Mouse (Mus musculus): Measurements from ENCODE around the gene Actg2. TPM values are rescaled to one million over a fixed set of nuclear protein-coding genes. Genes with fewer than 3 reads are reported as not detected.

Gene Actg2
- total and polyA plus RNA-seq, 2 experiments from 2014 or later = 1.7 to 2.1 TPM

DNA sequence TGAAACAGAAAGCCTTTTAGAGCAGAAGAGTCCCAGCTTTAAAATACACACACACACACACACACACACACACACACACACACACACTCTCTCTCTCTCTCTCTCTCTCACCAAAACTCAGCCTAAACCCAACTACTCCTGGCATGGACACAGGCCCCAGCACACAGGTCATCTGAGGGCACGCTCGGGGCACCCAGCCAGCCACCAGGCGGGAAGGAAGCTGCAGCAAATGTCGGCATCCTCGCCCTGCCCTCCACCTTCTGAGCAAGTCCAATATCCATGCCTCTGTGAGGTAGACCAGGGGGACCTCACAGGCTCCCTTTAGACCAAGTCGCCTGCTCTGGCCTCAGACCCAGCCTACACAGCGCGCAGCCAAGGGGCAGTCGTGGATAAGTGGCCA is 62.8 kb downstream of the Actg2 start:
- TF ChIP-seq CTCF (IDR thresholded peaks at IDR 0.05; ENCODE audit: low read depth) = no peak
- ATAC-seq (no peak), DNase-seq (ENCODE audit: low spot score) (no peak)
- Histone ChIP-seq H3K4me1 (ENCODE audit: insufficient read depth, low read length) (no peaks in the 10 kb centered on the region), H3K27ac (no peak overlapping the region), H3K4me3 (ENCODE audit: low read length) (no peak overlapping the region), H3K4me2 (ENCODE audit: low read depth, low read length) (no peak overlapping the region), H3K9me3 (ENCODE audit: low read length) (no peaks in the 10 kb centered on the region), H3K9ac (replicated peaks; ENCODE audit: low read length) (no peak overlapping the region), H3K27me3 (ENCODE audit: insufficient read depth, low read length) (no peaks in the 10 kb centered on the region), H3K36me3 (ENCODE audit: insufficient read depth, low read length) (no peaks in the 10 kb centered on the region)
- 75% methylated on average over 9 of the region's 9 CpGs for WGBS

DNA sequence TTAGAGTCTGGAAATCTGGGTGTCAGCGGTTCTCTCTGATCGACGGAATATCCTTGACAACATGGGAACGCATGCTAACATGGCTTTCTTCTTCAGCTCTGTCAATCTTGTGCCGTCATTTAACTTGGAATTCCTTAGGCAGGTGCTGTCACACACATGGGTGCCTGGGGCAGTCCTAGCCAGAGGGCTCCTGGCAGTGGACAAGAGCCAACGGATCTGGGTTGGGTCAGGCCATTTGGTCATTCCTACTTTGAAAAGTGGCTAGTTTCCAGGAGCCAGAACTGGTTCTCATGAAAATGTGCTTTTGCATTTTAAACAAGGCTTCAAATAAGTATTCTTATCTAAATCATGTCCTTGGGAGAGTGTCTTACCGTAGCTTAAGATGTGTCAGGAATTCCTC is 64.3 kb downstream of the Actg2 start:
- H3K36me3 ChIP-seq (ENCODE audit: insufficient read depth, low read length) = no peaks in the 10 kb centered on the region
- H3K9me3 ChIP-seq (ENCODE audit: low read length) = no peaks in the 10 kb centered on the region
- no peak for DNase-seq (ENCODE audit: low spot score)
- no peaks in the 10 kb centered on the region for H3K27me3 ChIP-seq (ENCODE audit: insufficient read depth, low read length)
- no peak overlapping the region for H3K9ac ChIP-seq (replicated peaks; ENCODE audit: low read length)
- H3K4me2 ChIP-seq (ENCODE audit: low read depth, low read length) = no peak overlapping the region
- no peak overlapping the region for H3K4me3 ChIP-seq (ENCODE audit: low read length)
- H3K27ac ChIP-seq = no peak overlapping the region
- no peak for ATAC-seq
- 89% methylated on average over 7 of the region's 7 CpGs for WGBS
- H3K4me1 ChIP-seq (ENCODE audit: insufficient read depth, low read length) = no peaks in the 10 kb centered on the region
- no peak for TF ChIP-seq CTCF (IDR thresholded peaks at IDR 0.05; ENCODE audit: low read depth)

DNA sequence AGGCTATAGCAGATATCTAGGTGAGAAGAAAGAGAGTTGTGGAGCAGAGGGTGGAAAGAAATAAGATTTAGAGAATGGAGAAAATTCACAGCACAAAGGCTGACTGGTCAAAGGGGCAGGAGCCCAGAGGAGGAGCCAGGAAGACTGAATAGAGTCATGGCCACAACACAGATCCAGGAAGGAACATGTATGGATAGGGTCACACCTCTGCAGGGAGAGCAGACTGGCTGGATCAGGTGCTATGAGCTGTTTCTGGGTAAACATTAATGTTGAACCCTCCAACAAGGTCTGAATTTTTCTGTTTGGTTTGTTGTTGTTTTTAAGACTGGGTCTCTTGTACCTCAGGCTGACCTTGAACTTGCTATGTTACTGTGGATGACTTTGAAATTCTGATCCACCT is 72.1 kb downstream of the Actg2 start:
- no peak for DNase-seq (ENCODE audit: low spot score)
- Histone ChIP-seq H3K27me3 (ENCODE audit: insufficient read depth, low read length) (no peaks in the 10 kb centered on the region), H3K9ac (replicated peaks; ENCODE audit: low read length) (no peak overlapping the region), H3K9me3 (ENCODE audit: low read length) (no peaks in the 10 kb centered on the region), H3K4me3 (ENCODE audit: low read length) (no peak overlapping the region), H3K27ac (no peak overlapping the region), H3K36me3 (ENCODE audit: insufficient read depth, low read length) (no peaks in the 10 kb centered on the region), H3K4me2 (ENCODE audit: low read depth, low read length) (no peak overlapping the region), H3K4me1 (ENCODE audit: insufficient read depth, low read length) (no peaks in the 10 kb centered on the region)
- no peak for TF ChIP-seq CTCF (IDR thresholded peaks at IDR 0.05; ENCODE audit: low read depth)
- no peak for ATAC-seq

Other genes with a start within 250 kb of the Actg2 start
- 21.1 and 24.1 TPM in 2 replicates for gene Mthfd2, start 210.4 kb downstream of the Actg2 start, total RNA-seq (2014; rRNA removed)
- gene Mthfd2, start 210.4 kb downstream of the Actg2 start, polyA plus RNA-seq (2015; fragmentation: Nextera tagmentation; extraction: Ambion mirVana) = 24.2 and 26.7 TPM in 2 replicates
- gene Mob1a, start 210.2 kb downstream of the Actg2 start, total RNA-seq (2014; rRNA removed) = 31.7 and 32.8 TPM in 2 replicates
- 11.3 and 11.6 TPM in 2 replicates for gene Mob1a, start 210.2 kb downstream of the Actg2 start, polyA plus RNA-seq (2015; fragmentation: Nextera tagmentation; extraction: Ambion mirVana)
- gene Bola3, start 187.1 kb downstream of the Actg2 start, total RNA-seq (2014; rRNA removed) = 7.1 and 11.2 TPM in 2 replicates
- gene Bola3, start 187.1 kb downstream of the Actg2 start, polyA plus RNA-seq (2015; fragmentation: Nextera tagmentation; extraction: Ambion mirVana) = 71.0 and 85.4 TPM in 2 replicates
- gene Tet3, start 77.2 kb downstream of the Actg2 start, total RNA-seq (2014; rRNA removed) = 30.8 and 34.8 TPM in 2 replicates
- 38.0 and 41.9 TPM in 2 replicates for gene Tet3, start 77.2 kb downstream of the Actg2 start, polyA plus RNA-seq (2015; fragmentation: Nextera tagmentation; extraction: Ambion mirVana)
- gene Dguok, start 29.3 kb downstream of the Actg2 start, total RNA-seq (2014; rRNA removed) = 31.8 and 52.5 TPM in 2 replicates
- gene Dguok, start 29.3 kb downstream of the Actg2 start, polyA plus RNA-seq (2015; fragmentation: Nextera tagmentation; extraction: Ambion mirVana) = 51.1 and 52.0 TPM in 2 replicates
- 9.5 and 11.1 TPM in 2 replicates for gene Stambp, start 36.5 kb upstream of the Actg2 start, total RNA-seq (2014; rRNA removed)
- 58.2 and 60.4 TPM in 2 replicates for gene Stambp, start 36.5 kb upstream of the Actg2 start, polyA plus RNA-seq (2015; fragmentation: Nextera tagmentation; extraction: Ambion mirVana)
- 0.05 and 0.11 TPM in 2 replicates for gene Clec4f, start 119.9 kb upstream of the Actg2 start, total RNA-seq (2014; rRNA removed)
- 0.09 TPM in 1 of 2 replicates, not detected in the other for gene Clec4f, start 119.9 kb upstream of the Actg2 start, polyA plus RNA-seq (2015; fragmentation: Nextera tagmentation; extraction: Ambion mirVana)
- not detected in 2 replicates for gene Cd207, start 141.6 kb upstream of the Actg2 start, total RNA-seq (2014; rRNA removed)
- not detected in 2 replicates for gene Cd207, start 141.6 kb upstream of the Actg2 start, polyA plus RNA-seq (2015; fragmentation: Nextera tagmentation; extraction: Ambion mirVana)
- gene Vax2, start 175.0 kb upstream of the Actg2 start, total RNA-seq (2014; rRNA removed) = not detected in 2 replicates
- not detected in 2 replicates for gene Vax2, start 175.0 kb upstream of the Actg2 start, polyA plus RNA-seq (2015; fragmentation: Nextera tagmentation; extraction: Ambion mirVana)
- not detected in 2 replicates for gene Atp6v1b1, start 206.7 kb upstream of the Actg2 start, total RNA-seq (2014; rRNA removed)
- not detected in 2 replicates for gene Atp6v1b1, start 206.7 kb upstream of the Actg2 start, polyA plus RNA-seq (2015; fragmentation: Nextera tagmentation; extraction: Ambion mirVana)
- gene Ankrd53, start 226.4 kb upstream of the Actg2 start, total RNA-seq (2014; rRNA removed) = not detected in 2 replicates
- 0.10 TPM in 1 of 2 replicates, not detected in the other for gene Ankrd53, start 226.4 kb upstream of the Actg2 start, polyA plus RNA-seq (2015; fragmentation: Nextera tagmentation; extraction: Ambion mirVana)
- 44.5 and 56.6 TPM in 2 replicates for gene Tex261, start 239.5 kb upstream of the Actg2 start, total RNA-seq (2014; rRNA removed)
- gene Tex261, start 239.5 kb upstream of the Actg2 start, polyA plus RNA-seq (2015; fragmentation: Nextera tagmentation; extraction: Ambion mirVana) = 78.3 and 81.1 TPM in 2 replicates

Data from hindbrain, postnatal 0 days (tissue).